Mouse (Mus musculus) kidney, postnatal 14 days (tissue): ENCODE measurements at regions not wholly inside any gene's neighbourhood (a gene's known extent, or its start where the extent isn't known, plus 50 kb on each side); places are given as distances from the start of the nearest gene placed in this dataset.
A peak's percentile ranks its signal among the peaks of the same experiment; 100 is the strongest.
"Not testable (repeated sequence)": the region's sequence is repeated elsewhere in the genome, so short reads cannot be mapped to it uniquely, and the experiment has no call there.

Source experiments
- DNase-seq: peaks from one replicate; pipeline ENCODE4 v3.0.0; 2022; ENCODE audit warnings: mixed read lengths

- DNase-seq, result no peak
Observed at GRCm38 (mm10) chr14:114485781-114486180, 606.2 kb upstream of the Gpc5 start.

- not testable (repeated sequence) for DNase-seq
Observed at GRCm38 (mm10) chr14:114493371-114493770, 598.6 kb upstream of the Gpc5 start.

GRCm38 (mm10) chr14:114504976-114505375, 587.0 kb upstream of the Gpc5 start:
- no peak for DNase-seq

- DNase-seq, result no peak
Observed at GRCm38 (mm10) chr14:114547910-114548680, 543.9 kb upstream of the Gpc5 start.

GRCm38 (mm10) chr14:114549101-114549500, 542.9 kb upstream of the Gpc5 start:
- no peak for DNase-seq

GRCm38 (mm10) chr14:114566411-114567030, 525.5 kb upstream of the Gpc5 start:
- no peak for DNase-seq

- DNase-seq, result peak; percentile 28
Observed at GRCm38 (mm10) chr14:114567673-114568309, 524.2 kb upstream of the Gpc5 start.

- DNase-seq, result no peak
Observed at GRCm38 (mm10) chr14:114587367-114588064, 504.5 kb upstream of the Gpc5 start.

GRCm38 (mm10) chr14:114609296-114609695, 482.7 kb upstream of the Gpc5 start:
- DNase-seq, result no peak

GRCm38 (mm10) chr14:114612400-114612799, 479.6 kb upstream of the Gpc5 start:
- DNase-seq, result no peak

GRCm38 (mm10) chr14:114656636-114657035, 435.4 kb upstream of the Gpc5 start:
- peak; percentile 21 for DNase-seq

GRCm38 (mm10) chr14:114662028-114662427, 430.0 kb upstream of the Gpc5 start:
- no peak for DNase-seq

- no peak for DNase-seq
Observed at GRCm38 (mm10) chr14:114685133-114685532, 406.9 kb upstream of the Gpc5 start.

- DNase-seq, result no peak
Observed at GRCm38 (mm10) chr14:114694930-114695329, 397.1 kb upstream of the Gpc5 start.

- DNase-seq, result peak; percentile 58
Observed at GRCm38 (mm10) chr14:114697543-114697942, 394.5 kb upstream of the Gpc5 start.

- DNase-seq, result no peak
Observed at GRCm38 (mm10) chr14:114723080-114723479, 368.9 kb upstream of the Gpc5 start.

GRCm38 (mm10) chr14:114767323-114767722, 324.7 kb upstream of the Gpc5 start:
- DNase-seq, result no peak

GRCm38 (mm10) chr14:114776723-114777122, 315.3 kb upstream of the Gpc5 start:
- no peak for DNase-seq

GRCm38 (mm10) chr14:114781821-114782220, 310.2 kb upstream of the Gpc5 start:
- DNase-seq, result no peak

GRCm38 (mm10) chr14:114790946-114791830, 300.8 kb upstream of the Gpc5 start:
- peak; percentile 61 for DNase-seq

GRCm38 (mm10) chr14:114791831-114792224, 300.2 kb upstream of the Gpc5 start:
- DNase-seq, result no peak

- no peak for DNase-seq
Observed at GRCm38 (mm10) chr14:114804643-114805042, 287.4 kb upstream of the Gpc5 start.
